In genomic region chr9:67270061-67270595, GRCm38 (mm10) we compare ENCODE assay signal across 17 mouse cellular contexts.
A peak's percentile ranks its signal among the peaks of the same experiment; 100 is the strongest.
DNase-seq lines count a peak whose midpoint lies in the region; ATAC-seq and TF ChIP-seq lines count a peak whose summit lies in the region.
"Had no signal": no experiment of that assay in that cellular context is flagged by ENCODE, and none has a peak within 500 bp of the region (broad histone marks: within the 10 kb centered on the region; RNA-seq: fewer than 3 reads in every experiment).

No protein-coding gene starts in this region.

- no peaks in the 10 kb centered on the region for H3K27me3 ChIP-seq in heart, embryonic 10.5 days (ENCODE audit: insufficient read depth, poor library complexity, severe bottlenecking)
- no peaks in the 10 kb centered on the region for H3K27me3 ChIP-seq in intestine, embryonic 15.5 days (replicated peaks)
- H3K27me3 ChIP-seq in intestine, postnatal 0 days (replicated peaks; ENCODE audit: control insufficient read depth, insufficient read depth, low read length): no peaks in the 10 kb centered on the region
- H3K27me3 ChIP-seq in neural tube, embryonic 13.5 days: no peaks in the 10 kb centered on the region
- H3K27me3 ChIP-seq in stomach, postnatal 0 days (ENCODE audit: control insufficient read depth, insufficient read depth, low read length): no peaks in the 10 kb centered on the region
- H3K27me3 ChIP-seq: forebrain, embryonic 12.5 days; liver, embryonic 15.5 days had no signal

- H3K4me2 ChIP-seq in intestine, embryonic 15.5 days (replicated peaks): no peak overlapping the region
- H3K4me2 ChIP-seq in intestine, postnatal 0 days (replicated peaks; ENCODE audit: low read depth): no peak overlapping the region
- H3K4me2 ChIP-seq in neural tube, embryonic 13.5 days: no peak overlapping the region
- H3K4me2 ChIP-seq in stomach, postnatal 0 days (replicated peaks; ENCODE audit: low read depth): no peak overlapping the region
- H3K4me2 ChIP-seq: forebrain, embryonic 12.5 days; liver, embryonic 15.5 days had no signal

- peak overlapping the region; percentile 73 for H3K27ac ChIP-seq in heart, embryonic 10.5 days
- 0 out of 2 replicates have a peak overlapping the region, but pooled peaks have one; percentile 13 for H3K27ac ChIP-seq in intestine, embryonic 15.5 days
- H3K27ac ChIP-seq in intestine, postnatal 0 days (ENCODE audit: low read depth, low read length): no peak overlapping the region
- 0 out of 2 replicates have a peak overlapping the region, but pooled peaks have one; percentile 11 for H3K27ac ChIP-seq in neural tube, embryonic 13.5 days (replicated peaks)
- H3K27ac ChIP-seq in stomach, postnatal 0 days (replicated peaks): peak overlapping the region; percentile 59
- H3K27ac ChIP-seq: forebrain, embryonic 12.5 days; hindbrain, embryonic 10.5 days; liver, embryonic 15.5 days had no signal

- no peak overlapping the region for H3K4me3 ChIP-seq in heart, embryonic 10.5 days
- H3K4me3 ChIP-seq in intestine, embryonic 15.5 days (replicated peaks): no peak overlapping the region
- H3K4me3 ChIP-seq in intestine, postnatal 0 days (ENCODE audit: low read depth, low read length): no peak overlapping the region
- no peak overlapping the region for H3K4me3 ChIP-seq in neural tube, embryonic 13.5 days
- H3K4me3 ChIP-seq in stomach, postnatal 0 days (ENCODE audit: low read depth, low read length): no peak overlapping the region
- H3K4me3 ChIP-seq: forebrain, embryonic 12.5 days; hindbrain, embryonic 10.5 days; liver, embryonic 15.5 days; megakaryocyte, embryonic 14.5 days had no signal

- WGBS in heart, embryonic 10.5 days: 72% methylated on average over 7 of the region's 7 CpGs
- WGBS in intestine, embryonic 15.5 days: 67% methylated on average over 7 of the region's 7 CpGs
- WGBS in intestine, postnatal 0 days: 56% methylated on average over 7 of the region's 7 CpGs
- 83% methylated on average over 7 of the region's 7 CpGs for WGBS in neural tube, embryonic 13.5 days
- 39% methylated on average over 7 of the region's 7 CpGs for WGBS in stomach, postnatal 0 days

- no peak overlapping the region for H3K9ac ChIP-seq in intestine, embryonic 15.5 days
- H3K9ac ChIP-seq in intestine, postnatal 0 days (ENCODE audit: low read depth, low read length): no peak overlapping the region
- H3K9ac ChIP-seq in neural tube, embryonic 13.5 days: no peak overlapping the region
- no peak overlapping the region for H3K9ac ChIP-seq in stomach, postnatal 0 days (ENCODE audit: low read length)
- H3K9ac ChIP-seq: forebrain, embryonic 12.5 days; liver, embryonic 15.5 days had no signal

- no peaks in the 10 kb centered on the region for H3K9me3 ChIP-seq in heart, embryonic 10.5 days
- no peaks in the 10 kb centered on the region for H3K9me3 ChIP-seq in intestine, embryonic 15.5 days
- H3K9me3 ChIP-seq in intestine, postnatal 0 days (ENCODE audit: control insufficient read depth): no peaks in the 10 kb centered on the region
- no peaks in the 10 kb centered on the region for H3K9me3 ChIP-seq in neural tube, embryonic 13.5 days
- H3K9me3 ChIP-seq in stomach, postnatal 0 days (ENCODE audit: control insufficient read depth, low read length): no peaks in the 10 kb centered on the region
- H3K9me3 ChIP-seq: forebrain, embryonic 12.5 days; hindbrain, embryonic 10.5 days; liver, embryonic 15.5 days; megakaryocyte, embryonic 14.5 days had no signal

- DNase-seq in heart, embryonic 10.5 days (ENCODE audit: low spot score): no peak
- no peak for DNase-seq in heart, postnatal 14 days
- no peak for DNase-seq in neural tube, embryonic 10.5 days (ENCODE audit: extremely low spot score, low spot score)
- DNase-seq in stomach, postnatal 0 days (ENCODE audit: low spot score): peak; percentile 52
- DNase-seq: cerebellum, adult 8-10 months; kidney, adult 9 months; layer of hippocampus, adult 9-11 months; right cerebral cortex, adult 18-20 months; thymus, adult 18-20 months had no signal

- intact Hi-C loops in heart, postnatal 14 days (cut with DNase I): loop anchor here (5.0 kb wide), 3 partner anchors 53 to 268 kb away; partner anchors contain the start of gene Tpm1

- H3K4me1 ChIP-seq in heart, embryonic 10.5 days: peaks cover 59% of the 10 kb centered on the region
- H3K4me1 ChIP-seq in intestine, embryonic 15.5 days (replicated peaks): 0 out of 2 replicates have a peak, but pooled peaks cover 11% of the 10 kb centered on the region
- H3K4me1 ChIP-seq in intestine, postnatal 0 days (replicated peaks; ENCODE audit: control insufficient read depth, insufficient read depth, low read length): 0 out of 2 replicates have a peak, but pooled peaks cover 5% of the 10 kb centered on the region
- H3K4me1 ChIP-seq in neural tube, embryonic 13.5 days (replicated peaks): peaks cover 19% of the 10 kb centered on the region
- H3K4me1 ChIP-seq in stomach, postnatal 0 days (replicated peaks; ENCODE audit: control insufficient read depth, insufficient read depth): peaks cover 18% of the 10 kb centered on the region; the same call in 1 of the 2 replicates
- H3K4me1 ChIP-seq: hindbrain, embryonic 10.5 days; liver, embryonic 15.5 days had no signal

- no peak for TF ChIP-seq CTCF in intestine, postnatal 0 days (IDR thresholded peaks at IDR 0.05; ENCODE audit: low read depth)
- TF ChIP-seq CTCF in stomach, postnatal 0 days (IDR thresholded peaks at IDR 0.05; ENCODE audit: low read depth): no peak

- no peak for TF ChIP-seq EP300 in stomach, postnatal 0 days (optimal IDR thresholded peaks at IDR 0.05)

- no peak for ATAC-seq in intestine, embryonic 15.5 days
- ATAC-seq in intestine, postnatal 0 days: no peak
- no peak for ATAC-seq in neural tube, embryonic 13.5 days (ENCODE audit: low read depth)
- peak; percentile 61 for ATAC-seq in stomach, postnatal 0 days (ENCODE audit: low FRiP score, low TSS enrichment)
- ATAC-seq in cerebellum, adult (ENCODE audit: insufficient number of reproducible peaks, low FRiP score, low TSS enrichment): no peak

- H3K36me3 ChIP-seq in heart, embryonic 10.5 days: peaks cover 17% of the 10 kb centered on the region; the same call in 1 of the 2 replicates
- no peaks in the 10 kb centered on the region; the same call in 1 of the 2 replicates for H3K36me3 ChIP-seq in intestine, embryonic 15.5 days
- peaks cover 6% of the 10 kb centered on the region; the same call in 1 of the 2 replicates for H3K36me3 ChIP-seq in intestine, postnatal 0 days (ENCODE audit: control insufficient read depth, insufficient read depth)
- H3K36me3 ChIP-seq in neural tube, embryonic 13.5 days: no peaks in the 10 kb centered on the region
- H3K36me3 ChIP-seq in stomach, postnatal 0 days (ENCODE audit: control insufficient read depth, insufficient read depth, low read length): no peaks in the 10 kb centered on the region
- H3K36me3 ChIP-seq: liver, embryonic 15.5 days had no signal
